Mouse (Mus musculus): Measurements from ENCODE around the gene Mrm3.

DNA sequence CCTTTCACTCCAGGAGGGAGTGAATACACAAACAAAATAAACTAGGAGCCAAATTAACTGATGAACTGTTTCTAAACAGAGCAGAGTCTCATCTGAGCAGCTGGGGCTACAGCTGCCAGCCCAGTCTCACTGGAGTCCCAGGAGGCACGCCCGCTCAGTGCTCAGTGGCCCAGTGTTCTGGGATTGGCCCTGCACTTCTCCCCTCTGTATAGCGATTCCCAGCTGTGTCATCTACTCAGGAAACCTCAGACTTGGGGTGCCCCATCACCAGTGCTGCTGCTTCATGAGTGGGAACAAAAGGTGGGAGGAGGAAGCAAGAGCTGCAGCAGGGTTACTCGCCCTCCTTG is 10.4 kb downstream of the Mrm3 start:
- TF ChIP-seq POLR2A (IDR thresholded peaks at IDR 0.05; ENCODE audit: borderline replicate concordance, extremely low read depth, insufficient read depth, insufficient read length, poor library complexity, severe bottlenecking) (no peak), CTCF (IDR thresholded peaks at IDR 0.05; ENCODE audit: borderline replicate concordance, extremely low read depth, insufficient read depth, insufficient read length) (no peak)
